Mouse (Mus musculus) adrenal gland, postnatal 25 days (tissue): ENCODE data around the gene Pygm. TPM values are rescaled to one million over a fixed set of nuclear protein-coding genes. Genes with fewer than 3 reads are reported as not detected.
A peak's percentile ranks its signal among the peaks of the same experiment; 100 is the strongest.

Experiments used
- DNase-seq: peaks from one replicate; pipeline ENCODE4 v3.0.0; 2021; ENCODE audit warnings: mixed read lengths
- total RNA-seq: library from RNA; stranded (reverse); gene quantifications from 2 replicates; pipeline ENCODE4 v1.2.3, GENCODE M21; 2021

Gene Pygm
- total RNA-seq, 1 experiment from 2014 or later: 85.9 TPM

DNA sequence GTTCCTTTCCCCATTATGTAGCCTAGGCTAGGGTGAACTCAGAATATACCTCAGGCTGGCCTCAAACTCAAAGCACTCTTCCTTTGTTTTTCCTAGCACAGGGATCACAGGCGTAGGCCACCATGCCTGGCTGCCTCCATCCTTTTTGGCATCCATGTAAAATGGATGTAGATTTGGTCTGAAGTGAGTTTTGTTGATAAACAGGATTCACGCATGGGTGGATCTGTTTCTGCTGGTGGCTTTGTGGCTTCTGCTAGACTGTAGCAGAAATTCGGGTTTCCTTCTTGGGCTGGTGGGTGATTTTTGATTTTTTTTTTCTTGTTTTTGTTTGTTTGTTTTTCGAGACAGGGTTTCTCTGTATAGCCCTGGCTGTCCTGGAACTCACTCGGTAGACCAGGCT is 25.7 kb downstream of the Pygm start:
- DNase-seq: no peak

DNA sequence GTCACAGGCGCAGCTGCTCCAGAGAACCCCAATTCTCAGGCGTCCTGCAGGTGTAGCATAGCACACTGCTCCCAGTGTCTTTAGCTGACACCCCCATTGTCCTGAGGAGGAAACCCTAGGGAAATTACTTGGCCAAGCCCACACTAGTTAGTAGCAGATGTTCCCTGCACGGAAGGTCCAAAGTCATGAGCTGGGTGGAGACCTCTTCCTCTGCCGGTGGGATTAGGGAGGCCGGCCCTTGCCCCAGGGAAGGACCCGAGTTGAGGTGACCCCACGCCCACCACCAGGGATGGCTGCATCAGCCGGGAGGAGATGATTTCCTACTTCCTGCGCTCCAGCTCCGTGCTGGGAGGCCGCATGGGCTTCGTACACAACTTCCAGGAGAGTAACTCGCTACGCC is 28.6 kb downstream of the Pygm start:
- no peak for DNase-seq

DNA sequence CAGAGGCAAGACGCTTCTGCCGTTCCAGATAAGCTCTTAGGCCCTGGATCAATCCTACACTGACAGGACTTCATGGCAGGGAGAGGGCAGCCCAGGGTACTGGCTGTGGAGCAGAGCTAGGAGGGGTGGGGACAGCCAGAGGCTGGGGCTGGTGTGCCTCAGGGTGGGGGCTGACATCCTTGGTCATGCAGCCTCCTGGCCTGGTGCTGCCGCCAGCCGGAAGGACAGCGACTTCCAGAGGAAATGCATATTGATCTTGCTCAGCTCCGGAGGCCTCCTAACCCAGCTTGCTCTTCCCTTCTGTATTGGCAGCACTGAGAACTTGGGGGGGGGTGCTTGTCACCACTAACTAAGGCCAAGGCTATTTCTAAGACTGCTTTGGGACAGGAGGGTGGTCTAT is 31.3 kb downstream of the Pygm start:
- DNase-seq: no peak

DNA sequence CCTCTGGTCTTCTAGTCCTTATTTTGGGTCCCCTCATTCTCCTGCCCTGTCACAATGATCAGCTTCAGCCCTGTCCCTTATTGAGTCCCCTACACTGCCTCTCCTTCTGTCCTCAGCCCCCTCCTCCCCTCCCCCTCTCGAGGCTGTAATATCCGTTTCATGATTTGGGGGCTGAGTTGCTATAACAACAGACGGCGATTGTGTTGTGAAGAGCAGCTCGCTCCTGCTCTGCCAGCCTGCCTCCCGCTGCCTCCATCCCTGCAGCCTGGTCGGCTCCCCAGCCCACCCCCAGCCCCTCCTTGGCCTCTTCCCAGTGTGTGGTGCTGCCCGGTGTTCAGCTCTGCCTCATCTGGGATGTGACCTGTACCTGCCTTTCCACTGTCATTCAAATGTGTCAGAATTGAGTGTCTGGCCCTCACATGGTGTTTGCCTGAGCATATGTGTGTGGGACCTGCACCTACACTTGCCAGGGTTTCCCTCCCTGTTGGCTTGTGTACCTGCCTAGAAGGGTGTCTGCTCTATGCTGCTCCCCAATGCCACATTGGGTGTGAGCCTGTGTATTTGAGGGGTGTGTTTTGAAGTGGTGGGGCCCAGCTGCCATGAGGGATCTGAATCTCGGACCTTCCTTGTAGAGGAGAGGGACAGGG is 32.0 kb downstream of the Pygm start:
- DNase-seq: no peak

DNA sequence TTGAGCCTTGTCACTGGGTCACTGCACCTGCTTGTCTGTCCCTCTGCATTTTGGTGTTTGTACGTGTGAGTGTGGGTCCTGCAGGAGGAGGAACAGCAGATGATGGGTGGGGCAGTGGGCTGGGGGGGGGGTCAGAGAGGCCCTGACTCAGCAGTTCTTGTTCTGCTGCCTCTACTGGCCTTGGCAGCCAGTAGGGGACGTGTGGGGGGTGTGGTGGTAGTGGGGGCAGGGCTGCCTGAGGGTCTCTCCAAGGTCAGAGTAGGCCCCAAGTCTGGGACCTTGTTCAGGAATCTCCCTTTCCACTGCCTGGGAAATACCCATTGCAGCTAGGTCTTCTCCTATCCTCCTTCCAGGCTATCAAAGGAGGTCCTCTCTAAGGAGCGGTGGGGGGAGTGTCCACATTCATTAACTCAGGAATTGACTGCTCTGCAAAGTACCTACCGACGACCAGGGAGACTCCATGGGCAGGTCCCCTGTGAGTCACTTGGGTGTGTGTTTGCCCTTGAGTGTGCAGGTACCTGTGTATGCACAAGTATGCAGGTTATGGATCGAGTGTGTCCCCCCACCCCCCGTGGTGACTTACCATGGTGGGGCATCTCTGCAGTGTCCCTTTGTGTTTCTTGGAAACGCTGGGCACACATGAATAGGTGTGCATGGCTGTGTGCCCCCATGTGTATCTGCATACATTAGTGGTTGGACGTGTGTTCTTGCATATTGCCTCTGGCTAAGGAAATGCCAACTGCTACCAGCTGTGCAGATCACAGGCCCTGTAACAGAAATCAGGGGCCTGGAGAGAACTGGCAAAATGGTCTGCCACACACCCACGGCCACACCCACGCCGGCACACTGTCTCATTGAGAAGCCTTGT is 32.9 kb downstream of the Pygm start:
- DNase-seq: no peak

DNA sequence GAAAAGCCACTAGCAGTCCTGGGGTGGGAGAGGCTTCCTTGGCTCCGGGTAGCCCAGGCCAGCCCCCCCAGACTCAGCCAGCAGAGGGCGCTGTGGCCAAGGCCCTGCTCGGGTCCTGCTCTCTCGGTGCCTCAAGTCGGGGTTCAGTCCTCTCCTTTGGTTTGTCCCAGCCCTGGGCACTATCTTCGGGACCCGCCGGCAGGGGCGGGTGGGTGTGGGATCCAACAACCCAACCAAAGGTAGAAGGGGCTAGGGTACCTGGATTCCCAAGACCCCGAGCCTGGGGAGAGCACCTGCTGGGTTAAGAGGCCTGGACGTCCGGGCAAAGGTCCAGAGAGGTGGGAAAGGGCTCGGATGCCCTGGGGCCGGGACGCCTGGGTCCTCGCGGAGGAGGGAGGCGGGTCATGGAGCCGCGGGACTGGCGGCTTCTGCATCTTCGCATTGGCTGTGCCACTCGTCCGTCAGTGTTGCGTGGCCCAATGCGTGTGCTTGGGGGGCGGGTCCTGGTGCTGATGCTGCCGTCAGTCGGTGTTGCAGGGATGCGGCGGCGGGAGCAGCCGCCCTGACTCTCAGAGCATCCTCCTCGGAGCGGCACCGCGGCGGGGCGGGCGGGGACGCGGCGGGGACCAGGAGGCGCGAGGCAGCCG is 34.2 kb downstream of the Pygm start, which contains the start of gene Nrxn2:
Gene Nrxn2 (plus strand): TSS at position 499 of the 647 bp plus-strand sequence.
- peak; percentile 86 for DNase-seq

DNA sequence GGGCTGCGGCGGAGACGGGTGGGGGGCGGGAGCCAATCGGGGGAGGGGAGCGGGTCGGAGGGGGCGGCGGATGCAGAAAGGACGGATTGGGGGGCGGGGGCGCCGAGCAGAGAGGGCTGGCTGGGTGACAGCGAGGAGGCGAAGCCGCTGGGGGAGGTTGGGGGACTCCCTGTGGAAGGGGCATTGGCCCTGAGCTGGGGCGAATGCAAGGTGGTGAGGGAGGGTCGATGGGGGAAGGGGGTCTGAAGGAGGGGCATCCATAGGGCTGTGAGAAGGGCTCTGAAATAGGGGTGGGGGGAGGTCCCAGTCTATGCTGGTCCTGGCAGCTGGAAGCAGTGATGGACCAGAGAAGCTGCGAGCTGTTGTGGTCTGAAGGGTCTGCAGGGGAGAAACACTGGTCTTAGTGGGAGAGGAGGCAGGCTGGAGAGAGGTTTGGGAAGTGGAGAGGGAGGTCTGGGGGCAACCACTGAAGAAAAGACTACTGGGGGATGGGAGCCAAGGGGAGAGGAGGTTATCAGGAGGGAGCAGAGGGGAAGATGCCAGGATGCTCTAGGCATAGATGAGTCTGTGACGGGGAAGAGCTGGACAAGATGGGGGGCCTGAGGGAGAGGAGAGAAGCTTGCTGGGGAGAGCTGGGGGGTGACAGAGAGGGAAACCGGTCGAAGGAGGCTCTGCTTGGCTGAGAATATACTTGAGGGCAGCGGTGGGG is 34.9 kb downstream of the Pygm start:
- no peak for DNase-seq

DNA sequence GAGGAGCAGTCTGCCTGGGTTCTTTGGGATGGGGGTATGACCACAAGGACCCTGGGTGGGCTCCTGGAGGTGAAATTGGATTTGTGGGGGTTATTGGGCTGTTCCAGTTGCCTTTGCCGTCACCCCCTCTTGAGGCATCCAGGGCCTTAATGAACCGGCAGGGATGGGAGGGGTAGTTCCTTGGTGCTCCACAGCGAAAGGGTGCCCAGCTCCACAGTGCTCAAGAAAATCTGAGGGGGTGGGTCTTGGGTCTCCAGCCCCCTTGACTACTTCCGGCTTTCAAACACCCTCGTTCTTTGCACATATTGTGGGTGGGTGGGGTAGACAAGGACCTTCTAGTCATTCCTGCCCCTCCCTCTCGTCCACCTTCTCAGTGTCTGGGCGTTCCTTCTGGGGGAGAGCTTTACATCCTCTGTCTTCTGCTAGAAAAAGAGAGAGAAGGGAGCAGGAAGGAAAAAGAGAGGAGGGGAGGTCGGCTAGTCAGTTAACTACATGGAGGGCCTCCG is 35.7 kb downstream of the Pygm start:
- DNase-seq: no peak

DNA sequence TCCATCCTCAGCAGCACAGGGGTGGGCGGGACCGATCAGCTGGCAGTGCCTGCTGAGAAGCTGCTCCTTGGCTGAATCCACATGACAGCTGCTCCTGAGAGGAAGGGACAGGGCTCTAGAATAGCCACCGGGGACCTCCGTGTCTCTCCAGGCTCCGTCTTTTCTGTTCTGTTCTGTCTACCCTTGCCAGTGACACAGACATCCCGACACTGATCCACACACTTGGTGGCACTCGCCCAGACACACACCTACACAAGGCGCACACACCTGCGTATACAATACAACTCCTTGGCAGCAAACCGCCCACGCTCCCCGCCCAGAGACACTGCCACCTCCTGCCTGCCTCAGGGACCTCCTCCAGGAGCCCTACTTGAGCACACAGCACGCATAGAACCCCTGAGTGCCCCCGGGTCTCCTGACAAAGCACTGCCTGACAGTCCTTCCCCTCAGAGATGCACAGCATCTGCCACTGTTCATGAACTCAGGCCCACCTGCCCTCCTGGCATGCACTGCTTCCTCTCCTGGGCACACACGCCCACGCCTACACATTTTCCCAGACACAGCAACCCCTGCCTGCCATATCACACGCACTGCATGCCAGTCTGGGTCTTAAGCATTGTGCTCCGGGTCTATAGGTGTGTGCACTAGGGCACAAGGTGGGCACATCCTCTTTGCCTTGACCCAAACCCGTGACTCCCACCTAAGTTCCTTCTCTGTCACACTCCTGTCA is 36.4 kb downstream of the Pygm start:
- no peak for DNase-seq

DNA sequence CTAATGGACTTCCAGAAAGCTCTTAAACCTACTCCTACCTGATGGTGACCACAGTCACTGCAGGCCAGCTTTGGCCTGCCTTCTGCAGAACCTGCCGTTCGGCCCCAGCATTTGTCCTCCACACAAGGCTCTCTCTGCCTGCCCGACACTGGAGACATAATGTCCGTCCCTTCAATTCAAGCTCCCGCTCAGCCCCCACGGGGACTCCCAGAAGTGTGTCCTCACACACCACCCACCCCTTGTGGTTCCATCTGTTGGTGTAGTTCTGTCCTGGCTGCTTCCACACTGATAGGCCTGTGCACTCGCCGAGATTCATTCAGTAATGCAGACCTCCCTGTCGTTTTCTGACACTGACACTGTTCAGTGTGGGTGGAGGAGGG is 37.0 kb downstream of the Pygm start:
- no peak for DNase-seq

DNA sequence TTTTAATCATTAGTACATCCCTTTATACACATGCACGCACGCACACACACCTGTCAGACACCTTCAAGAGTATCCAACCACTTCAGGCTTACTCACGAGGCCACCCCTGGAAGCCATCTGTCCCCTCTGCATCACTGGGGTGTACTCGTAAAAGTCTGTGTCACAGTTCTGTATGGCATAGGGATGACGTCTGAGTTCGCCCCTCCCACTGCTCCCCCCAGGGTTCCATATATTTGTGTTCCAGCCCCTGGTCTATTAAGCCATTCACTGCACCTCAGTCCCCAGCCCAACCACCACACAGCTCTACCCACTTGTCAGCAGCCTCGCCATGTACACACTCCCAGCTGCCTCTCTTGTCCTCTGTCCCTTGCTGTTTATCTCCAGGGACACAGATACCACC is 37.8 kb downstream of the Pygm start:
- DNase-seq: no peak

DNA sequence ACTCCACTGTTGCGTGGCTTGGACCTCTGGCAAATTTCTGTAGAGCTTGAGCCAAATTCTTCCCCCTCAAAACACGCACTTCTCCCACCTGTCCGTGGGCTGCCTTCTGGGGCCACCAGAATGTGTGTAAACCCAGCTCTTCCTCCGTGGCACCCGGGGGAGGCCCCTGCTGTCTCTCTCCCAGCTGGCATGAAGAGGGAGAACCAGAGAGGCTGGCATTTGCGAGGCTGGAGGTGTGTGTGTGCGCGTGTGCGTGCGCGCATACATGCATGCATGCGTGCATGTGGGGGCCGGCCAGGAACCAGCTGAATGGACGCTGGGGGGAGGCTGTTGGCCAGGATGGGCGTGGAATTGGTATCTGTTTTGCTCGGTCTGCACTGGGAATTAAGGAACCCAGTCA is 39.0 kb downstream of the Pygm start:
- no peak for DNase-seq

DNA sequence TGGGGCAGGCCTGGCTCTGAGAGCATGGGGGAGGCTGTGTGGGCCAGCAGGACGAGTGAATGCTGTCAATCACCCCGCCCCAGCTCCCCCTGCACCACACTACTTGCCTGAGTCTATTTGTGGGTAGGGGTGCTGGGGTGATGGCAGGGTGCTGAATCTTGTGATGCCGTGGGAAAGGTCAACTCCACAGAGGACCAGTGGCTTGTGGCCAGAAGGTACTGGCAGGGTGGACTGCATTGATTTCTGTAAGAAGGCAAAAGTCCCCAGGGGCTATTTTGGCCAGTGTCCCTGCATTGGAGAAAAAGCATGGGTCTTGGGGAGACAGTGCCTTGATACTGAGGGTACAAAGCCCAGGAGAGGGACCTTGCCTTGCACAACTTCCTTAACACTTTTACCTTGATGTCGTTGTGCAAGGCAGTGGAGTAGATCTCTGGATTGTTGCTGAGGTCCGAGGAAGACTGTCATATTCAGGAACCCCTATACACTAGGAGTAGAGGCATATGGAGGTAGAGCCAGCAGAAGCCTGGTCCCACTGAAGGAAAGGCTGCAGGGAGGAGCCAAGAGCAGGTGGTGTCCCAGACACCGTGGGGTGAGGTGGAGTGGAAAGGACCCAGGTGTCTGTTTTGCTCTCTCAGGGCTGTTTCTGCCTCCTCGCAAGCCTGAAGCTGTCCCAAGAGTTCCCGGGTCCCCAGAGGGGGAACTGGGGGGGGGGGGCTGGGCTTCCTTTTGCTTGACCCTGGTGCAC is 40.1 kb downstream of the Pygm start:
- no peak for DNase-seq

DNA sequence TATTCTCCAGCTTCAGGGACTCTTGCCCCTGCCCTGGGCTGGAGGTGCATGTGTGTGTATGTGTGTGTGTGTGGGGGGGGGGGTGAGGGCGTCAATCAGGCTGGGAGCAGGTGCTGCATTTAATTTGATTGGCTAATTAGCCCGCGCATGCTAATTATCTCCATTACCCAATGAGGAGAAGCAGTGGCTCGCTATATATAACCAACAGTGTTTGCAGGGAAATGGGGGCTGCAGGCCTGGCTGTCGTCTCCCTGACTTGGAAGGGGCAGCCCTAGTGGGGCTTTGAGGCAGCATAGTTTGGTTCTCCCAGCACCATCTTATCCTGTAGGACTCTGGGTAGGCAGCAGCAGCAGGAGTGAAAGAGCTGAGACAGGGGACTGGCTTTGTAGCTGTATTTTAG is 41.4 kb downstream of the Pygm start:
- DNase-seq: no peak

DNA sequence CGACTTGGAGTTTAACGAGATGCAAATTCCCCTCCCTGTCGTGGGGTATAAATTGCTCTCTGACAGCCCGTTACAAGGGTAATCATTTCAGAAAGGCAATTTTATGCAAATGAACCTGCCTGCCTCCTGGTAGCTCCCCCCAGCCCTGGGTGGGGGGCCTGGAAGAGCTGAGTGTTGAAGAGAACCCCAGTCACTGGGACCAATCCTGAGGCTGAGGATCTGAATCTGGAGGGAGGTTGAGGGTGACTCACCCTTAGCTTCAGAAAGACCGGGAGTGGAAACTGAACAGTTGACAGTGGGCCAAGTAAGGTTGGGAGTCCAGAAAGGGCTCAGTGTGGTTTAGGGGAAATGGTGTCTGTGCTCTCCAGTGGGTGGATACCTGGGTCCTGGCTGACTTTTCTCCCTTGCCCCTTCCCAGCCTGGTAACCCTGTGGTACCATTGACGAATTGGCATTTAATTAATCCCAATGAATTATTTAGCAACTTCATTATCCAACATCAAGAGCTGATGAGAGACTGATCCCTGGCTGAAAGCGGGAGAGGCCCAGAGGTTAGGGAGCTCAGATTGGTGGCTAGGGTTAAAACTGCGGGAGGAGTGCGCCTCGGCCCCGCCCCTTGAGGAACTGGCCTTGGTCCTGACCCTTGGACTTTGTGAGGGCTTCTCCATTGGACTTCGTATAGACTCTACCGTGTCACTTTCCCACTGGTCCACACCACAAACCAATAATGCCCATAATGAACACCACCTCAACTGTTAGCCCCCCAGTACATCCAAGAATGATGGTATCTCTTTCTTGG is 42.7 kb downstream of the Pygm start:
- DNase-seq: peak; percentile 54

DNA sequence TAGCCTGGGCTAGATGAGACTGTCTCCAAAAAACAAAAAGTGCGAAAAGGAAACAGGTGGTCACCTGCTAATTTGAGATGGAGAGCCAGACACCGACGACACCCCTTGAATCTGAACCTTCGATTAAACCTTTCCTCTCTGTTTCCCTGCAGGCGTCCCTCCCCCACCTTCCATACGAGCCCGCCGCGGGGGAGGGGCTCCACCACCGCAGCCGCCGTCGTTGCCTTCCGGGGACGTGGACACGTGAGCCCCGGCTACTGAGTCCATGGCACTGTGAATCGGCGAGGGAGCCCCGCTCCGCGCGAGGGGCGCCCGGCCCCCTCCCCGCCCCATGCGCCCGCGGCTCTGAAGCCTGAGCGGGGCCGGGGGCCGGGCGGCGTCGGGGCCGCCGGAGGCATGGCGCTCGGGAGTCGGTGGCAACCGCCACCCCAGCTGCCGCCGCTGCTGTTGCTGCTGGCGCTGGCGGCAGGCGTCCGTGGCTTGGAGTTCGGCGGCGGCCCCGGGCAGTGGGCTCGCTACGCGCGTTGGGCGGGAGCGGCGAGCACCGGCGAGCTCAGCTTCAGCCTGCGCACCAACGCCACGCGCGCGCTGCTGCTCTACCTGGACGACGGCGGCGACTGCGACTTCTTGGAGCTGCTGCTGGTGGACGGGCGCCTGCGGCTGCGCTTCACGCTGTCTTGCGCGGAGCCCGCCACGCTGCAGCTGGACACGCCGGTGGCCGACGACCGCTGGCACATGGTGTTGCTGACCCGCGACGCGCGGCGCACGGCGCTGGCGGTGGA is 43.6 kb downstream of the Pygm start:
- peak; percentile 56 for DNase-seq

DNA sequence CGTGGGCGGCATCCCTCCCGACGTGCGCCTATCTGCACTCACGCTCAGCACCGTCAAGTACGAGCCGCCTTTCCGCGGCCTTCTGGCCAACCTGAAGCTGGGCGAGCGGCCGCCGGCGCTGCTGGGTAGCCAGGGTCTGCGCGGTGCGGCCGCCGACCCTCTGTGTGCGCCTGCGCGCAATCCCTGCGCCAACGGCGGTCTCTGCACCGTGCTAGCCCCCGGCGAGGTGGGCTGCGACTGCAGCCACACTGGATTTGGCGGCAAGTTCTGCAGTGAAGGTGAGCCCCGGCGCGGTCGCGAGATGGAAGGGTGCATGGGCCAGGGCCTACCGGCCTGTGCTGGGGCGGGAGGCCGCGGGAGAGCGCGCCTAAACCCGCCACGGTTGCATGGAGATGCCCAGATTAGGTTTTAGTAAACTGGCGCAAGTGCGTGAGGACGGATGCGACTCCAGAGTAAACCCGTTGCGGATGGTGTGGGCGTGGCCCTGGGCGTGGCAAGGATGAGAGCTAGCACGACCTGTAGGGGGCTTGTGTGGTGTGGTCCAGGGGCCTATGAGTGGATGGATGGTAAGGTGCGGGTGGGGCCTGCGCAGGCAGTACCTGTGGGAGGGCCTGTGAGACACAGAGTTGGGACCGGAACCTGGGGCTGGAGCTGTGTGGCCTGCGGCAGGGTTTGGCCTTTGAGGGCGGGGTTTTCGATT is 44.5 kb downstream of the Pygm start:
- DNase-seq: no peak

DNA sequence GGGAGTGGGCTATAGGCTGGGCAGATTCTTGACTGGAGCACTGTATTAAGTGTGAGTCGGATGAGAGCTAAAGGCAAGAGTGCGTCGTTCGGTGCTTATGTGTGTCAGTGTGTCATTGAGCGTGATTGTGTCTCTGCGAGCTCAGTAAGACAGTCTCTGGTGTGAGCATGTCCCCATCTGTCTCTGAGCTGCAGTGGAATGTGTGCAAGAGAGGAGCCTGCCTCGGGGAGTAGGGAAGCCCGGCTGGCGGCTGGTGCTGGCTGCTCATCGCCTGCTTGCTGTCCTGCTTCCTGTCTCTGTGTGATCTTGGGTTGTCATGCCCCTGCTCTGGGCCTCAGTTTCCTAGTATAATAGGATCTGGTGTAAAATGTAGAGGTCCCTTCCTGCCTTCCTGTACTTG is 58.8 kb downstream of the Pygm start:
- DNase-seq: no peak
